Mouse (Mus musculus) testis, postnatal 14 days (tissue): ENCODE results near the gene Zbp1.

Experiments
- DNase-seq: peaks from one replicate; pipeline ENCODE4 v3.0.0; 2021; ENCODE audit warnings: low spot score

Gene Zbp1

GRCm38 (mm10) chr2:173218416-173219141 lies at the start of gene Zbp1:
Gene Zbp1 (minus strand): TSS chr2:173218923.
- DNase-seq, result no peak

GRCm38 (mm10) chr2:173267562-173267961 lies 48.8 kb upstream of the Zbp1 start:
- DNase-seq, result no peak

DNA sequence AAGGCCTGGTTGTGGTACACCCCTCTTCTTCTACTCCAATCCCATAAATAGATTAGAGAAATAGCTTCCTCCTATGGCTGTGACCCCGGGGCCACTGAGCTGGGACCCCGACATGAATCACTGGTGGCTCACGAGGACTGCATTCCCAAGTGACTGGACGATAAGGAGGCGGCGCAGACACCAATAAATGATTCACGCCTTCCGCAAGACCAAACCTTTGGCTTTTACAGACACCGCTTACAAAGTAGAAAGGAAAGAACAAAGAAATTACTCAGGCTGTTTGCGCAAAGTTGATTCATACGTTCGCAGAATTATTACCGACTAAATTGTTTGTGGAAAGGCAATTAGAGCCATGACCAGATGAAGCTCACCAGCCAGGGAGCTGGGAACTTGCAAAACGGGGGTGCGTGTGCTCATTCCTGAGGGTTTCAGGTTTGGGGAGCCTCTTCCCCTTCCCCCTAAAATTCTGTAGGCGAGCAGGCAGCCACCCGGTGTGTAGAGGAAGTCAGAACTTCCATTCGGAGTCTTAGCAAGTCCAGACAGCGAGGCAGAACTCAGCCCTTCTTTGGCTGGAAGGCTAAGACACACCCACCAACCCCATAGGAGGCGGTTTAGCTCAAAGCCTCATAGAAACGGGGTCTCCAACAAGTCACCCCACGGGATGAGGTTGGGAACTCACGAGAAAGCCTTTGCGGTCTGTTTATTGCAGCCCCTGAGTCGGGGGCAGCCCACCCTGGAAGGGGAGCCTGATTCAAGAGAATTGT lies 47.8 kb upstream of the Zbp1 start:
- no peak for DNase-seq

GRCm38 (mm10) chr2:173265468-173266265 lies 46.9 kb upstream of the Zbp1 start:
- no peak for DNase-seq

- DNase-seq, result no peak
Measured at GRCm38 (mm10) chr2:173264467-173265128, 45.9 kb upstream of the Zbp1 start.

DNA sequence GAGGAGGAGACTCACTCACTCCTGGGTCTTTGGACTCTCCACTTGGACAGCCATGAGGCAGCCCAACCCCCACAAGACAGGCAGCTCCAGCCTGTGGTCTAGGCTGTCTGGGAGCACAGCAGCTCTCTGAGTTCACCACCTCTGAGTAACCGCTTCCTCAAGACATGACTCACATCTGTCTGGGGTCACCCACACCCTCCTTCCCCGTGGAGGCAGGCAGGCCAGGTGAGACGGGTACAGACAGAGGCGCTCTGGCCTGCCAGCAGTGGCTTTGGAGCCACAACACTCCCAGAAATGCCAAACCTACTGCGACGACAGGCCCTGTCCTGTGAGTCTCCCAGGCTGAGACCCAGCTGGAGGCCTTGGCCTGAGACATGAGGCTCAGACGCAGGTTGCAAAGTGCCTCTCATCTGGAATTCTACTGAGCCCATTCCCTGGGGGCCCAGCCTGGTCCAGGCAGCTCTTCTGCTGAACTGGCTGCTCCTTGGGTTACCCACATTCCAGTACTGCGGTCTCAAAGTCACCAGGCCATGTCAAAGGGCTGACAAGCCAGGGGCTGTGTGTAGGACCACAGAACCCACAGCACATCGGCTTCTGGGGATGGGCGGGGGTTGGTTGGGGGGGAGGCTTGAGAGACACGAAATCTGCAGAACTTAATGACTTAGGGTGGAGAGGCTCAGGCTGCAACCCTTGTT lies 45.1 kb upstream of the Zbp1 start:
- DNase-seq, result no peak

GRCm38 (mm10) chr2:173261497-173261896 lies 42.8 kb upstream of the Zbp1 start:
- DNase-seq, result no peak

- DNase-seq, result peak; percentile 63
Measured at GRCm38 (mm10) chr2:173258459-173259091, 39.9 kb upstream of the Zbp1 start.

GRCm38 (mm10) chr2:173257610-173258009 lies 38.9 kb upstream of the Zbp1 start:
- peak; percentile 72 for DNase-seq

DNA sequence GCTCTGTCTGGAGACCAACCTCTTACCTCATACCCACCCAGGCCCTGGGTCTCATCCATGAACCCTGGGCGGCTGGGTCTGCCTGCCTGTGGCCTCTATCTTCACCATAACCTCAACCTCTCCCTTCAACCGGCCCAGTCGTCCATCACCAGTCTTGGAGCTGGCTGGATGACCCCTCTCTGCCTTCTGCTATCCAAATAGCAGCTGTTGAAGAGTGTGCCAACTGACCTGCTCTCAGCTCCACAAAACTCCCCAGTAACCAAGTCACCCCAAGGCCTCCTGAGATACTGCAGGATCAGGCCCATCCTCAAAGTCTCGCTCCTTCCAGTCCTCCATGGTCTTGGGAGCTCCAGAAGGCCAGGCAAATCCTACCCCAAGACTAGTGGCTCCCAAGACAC lies 37.8 kb upstream of the Zbp1 start:
- DNase-seq, result no peak

- peak; percentile 83 for DNase-seq
Measured at GRCm38 (mm10) chr2:173255810-173256551, 37.3 kb upstream of the Zbp1 start.

- peak; percentile 64 for DNase-seq
Measured at GRCm38 (mm10) chr2:173253761-173254662, 35.3 kb upstream of the Zbp1 start.

GRCm38 (mm10) chr2:173251675-173252074 lies 33.0 kb upstream of the Zbp1 start:
- DNase-seq, result no peak

DNA sequence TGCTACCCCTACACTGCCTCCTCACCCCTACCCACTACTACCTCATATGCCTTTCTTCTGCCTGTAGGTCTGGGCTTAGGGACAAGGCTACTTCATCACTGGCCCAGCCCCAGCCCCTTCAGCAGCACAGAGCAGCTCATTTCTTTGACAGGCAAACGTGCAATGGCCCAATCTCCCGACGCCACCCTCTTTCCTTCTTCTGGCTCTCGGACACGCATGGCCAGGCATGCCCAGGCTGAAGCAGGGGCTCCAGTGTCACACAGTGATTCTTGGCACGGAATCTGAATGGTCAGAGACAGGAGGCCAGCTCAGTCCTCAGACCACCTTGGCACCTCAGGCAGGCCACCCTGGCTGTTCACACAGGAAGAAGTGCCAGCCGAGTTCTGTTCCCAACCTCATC lies 32.4 kb upstream of the Zbp1 start:
- no peak for DNase-seq

DNA sequence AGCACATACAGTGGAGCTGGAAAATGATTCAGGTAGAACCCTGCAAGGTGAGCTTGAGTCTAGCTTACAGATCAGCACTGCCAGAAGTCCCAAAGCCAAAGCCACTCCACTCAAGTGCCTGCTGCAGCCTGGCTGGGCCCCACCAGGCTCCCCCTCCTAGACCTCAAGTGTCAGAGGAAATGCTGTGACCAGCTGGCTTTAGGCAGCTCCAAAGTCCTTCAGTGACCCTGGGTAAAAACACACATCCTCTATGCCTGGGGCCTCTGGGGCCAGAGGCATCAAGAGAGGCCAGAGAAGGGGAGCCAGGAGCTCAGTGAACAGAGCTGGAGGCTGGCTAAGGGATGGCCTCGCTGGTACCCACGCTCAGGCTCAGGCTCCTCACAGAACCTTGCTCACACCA lies 31.7 kb upstream of the Zbp1 start:
- no peak for DNase-seq

DNA sequence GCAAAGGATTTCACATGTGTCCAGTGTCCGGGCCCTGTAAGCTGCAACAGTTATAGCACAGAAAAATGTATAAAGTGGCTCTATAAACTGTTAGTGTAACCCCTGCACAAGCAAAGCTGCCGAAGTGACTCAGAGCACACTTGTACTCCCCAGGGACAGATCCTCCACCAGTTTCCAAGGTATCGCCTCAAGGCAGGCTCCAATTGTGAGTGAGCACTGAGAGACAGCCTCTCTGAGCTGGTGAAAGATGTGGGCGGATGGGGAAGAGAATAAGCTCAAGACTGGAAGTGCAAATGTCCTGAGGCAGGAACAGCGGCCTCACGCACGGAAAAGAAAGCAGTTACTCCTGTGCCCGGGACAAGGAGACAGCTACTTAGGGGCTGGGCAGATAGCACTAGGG lies 31.2 kb upstream of the Zbp1 start:
- DNase-seq, result no peak

DNA sequence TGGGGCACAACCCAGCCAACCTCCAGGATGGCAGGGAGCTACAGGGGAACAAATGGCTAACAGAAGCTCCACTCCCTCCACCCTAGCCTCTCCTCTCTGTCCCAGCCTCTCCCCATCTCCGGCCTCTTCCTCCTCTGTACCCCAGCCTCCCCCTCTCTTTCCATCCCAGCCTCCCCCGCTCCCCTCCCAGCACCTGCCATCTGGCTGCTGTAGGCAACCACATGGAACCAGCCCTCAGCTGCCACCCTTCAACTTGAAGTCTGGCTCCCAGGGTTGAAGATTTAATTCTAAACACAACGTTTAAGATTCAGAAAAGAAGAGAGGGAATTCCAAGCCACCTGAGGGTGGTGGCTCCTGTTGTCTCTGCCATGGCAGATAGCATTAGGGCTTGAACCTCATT lies 30.7 kb upstream of the Zbp1 start:
- DNase-seq, result no peak

DNA sequence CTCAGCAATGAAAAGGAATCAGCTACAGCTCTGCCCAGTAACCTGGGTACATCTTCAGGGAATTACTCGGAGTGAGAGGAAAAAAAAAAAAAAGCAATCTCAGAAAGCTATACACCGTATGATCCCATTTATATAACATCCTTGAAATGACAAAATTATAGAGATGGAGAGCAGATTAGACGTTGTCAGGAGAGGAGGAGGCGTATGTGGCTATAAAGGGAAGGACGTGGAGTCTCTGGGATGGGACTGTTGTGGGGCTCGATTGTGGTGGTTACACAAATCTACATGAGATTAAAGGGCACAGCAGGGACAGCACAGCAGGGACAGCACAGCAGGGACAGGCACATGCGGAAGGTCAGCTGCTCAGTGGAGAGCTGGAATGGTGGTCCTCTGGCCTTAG lies 30.1 kb upstream of the Zbp1 start:
- DNase-seq, result no peak

- no peak for DNase-seq
Measured at GRCm38 (mm10) chr2:173247911-173248310, 29.2 kb upstream of the Zbp1 start.
